Mouse (Mus musculus): ENCODE measurements around the gene Gm28729.

DNA sequence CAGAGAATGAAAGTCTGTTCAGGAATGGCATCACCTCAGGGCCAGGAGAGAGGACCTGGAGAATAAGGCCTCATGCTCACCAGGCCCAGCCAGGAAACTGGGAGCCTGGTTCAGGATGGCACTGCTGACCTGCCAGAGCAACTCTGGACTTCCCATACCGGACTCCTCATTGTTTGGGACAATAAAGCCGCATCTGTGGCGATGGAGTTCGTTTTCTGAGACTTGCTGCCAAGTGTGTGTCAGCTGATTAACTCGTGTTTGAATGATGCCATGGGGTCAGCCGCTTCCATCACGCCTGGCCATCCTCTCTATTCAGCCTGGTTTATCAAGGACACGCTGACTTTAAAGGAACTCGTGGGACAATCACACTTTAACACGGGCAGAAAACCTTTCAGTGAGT is 61.4 kb downstream of the Gm28729 start:
- TF ChIP-seq CTCF (IDR thresholded peaks at IDR 0.05; ENCODE audit: extremely low read depth, insufficient read length, insufficient replicate concordance, low read depth, low read length) (no peak), POLR2A (IDR thresholded peaks at IDR 0.05; ENCODE audit: low read depth, low read length) (no peak)
